Mouse (Mus musculus) lung, postnatal 0 days (tissue): Measurements from ENCODE around the gene Fam49a.

Experiments
- CTCF ChIP-seq: IDR thresholded peaks from 2 replicates; pipeline ENCODE4 v1.5.1; 2016; ENCODE audit warnings: antibody characterized with exemption, mild to moderate bottlenecking
- EP300 ChIP-seq: IDR thresholded peaks from 2 replicates; pipeline ENCODE4 v1.6.1; 2016; ENCODE audit warnings: antibody characterized with exemption, mild to moderate bottlenecking, control low read depth

GRCm38 (mm10) chr12:12232097-12232496 lies 29.8 kb upstream of the Fam49a start:
- TF ChIP-seq EP300 (no peak), CTCF (no peak)
